Mouse (Mus musculus) kidney, postnatal 10 days (tissue): ENCODE data around the gene Gm10130.
"Not testable (repeated sequence)": the region's sequence is repeated elsewhere in the genome, so short reads cannot be mapped to it uniquely, and the experiment has no call there.

ENCODE experiments used
- DNase-seq: peaks from one replicate; pipeline ENCODE4 v3.0.0; 2021; ENCODE audit warnings: mixed read lengths

Gene Gm10130

GRCm38 (mm10) chr2:150323402-150323801, at the start of gene Gm10130:
Gm10130 (plus strand) TSS chr2:150323702.
- DNase-seq, result no peak

GRCm38 (mm10) chr2:150293669-150294068, 29.8 kb upstream of the Gm10130 start:
- DNase-seq, result no peak

DNA sequence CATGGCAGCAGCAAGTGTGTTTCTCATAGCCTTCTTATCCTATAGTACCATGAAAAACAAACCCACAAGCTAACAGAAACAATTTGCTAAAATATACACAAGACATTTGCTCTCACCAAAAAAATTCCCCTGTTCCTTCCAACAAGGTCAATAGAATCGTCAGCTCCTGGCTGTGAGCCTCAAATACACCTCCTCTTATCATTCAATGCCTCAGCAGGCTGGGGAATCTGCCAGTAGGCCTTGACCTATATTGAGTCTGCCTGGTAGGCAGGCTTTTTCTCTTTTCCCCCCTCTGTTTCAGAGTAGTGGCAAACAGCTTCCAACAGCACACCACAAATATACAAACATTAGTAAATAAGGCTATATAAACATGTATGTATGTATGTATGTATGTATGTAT, 24.4 kb upstream of the Gm10130 start:
- DNase-seq, result no peak

DNA sequence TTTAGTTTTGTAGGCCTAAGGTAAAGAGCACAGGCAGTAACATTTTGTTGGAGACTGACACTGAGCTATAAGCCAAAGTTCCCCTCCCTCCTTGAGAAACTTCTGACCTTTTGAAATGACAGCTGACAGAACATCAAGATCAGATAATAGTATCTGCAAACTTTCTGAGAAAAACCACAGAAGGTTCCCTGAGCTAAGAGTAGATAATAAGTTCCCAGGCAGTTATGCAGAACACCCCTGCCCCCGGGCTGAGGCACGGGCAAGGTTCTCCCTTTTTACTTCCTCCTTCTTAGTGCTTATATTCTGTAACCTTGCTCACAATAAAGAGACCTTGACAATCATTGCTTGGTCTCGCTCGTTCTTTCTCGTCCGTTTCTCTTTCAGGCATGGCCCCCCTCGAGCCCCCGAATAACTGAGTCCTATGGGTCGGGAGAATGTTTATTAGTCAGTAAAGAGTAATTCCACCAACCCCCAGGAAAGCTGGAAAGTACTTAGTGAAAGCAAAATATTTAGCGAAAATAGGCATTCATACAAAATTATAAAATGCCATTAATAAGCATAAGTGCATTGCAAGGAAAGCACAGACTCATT, 16.2 kb upstream of the Gm10130 start:
- no peak for DNase-seq

GRCm38 (mm10) chr2:150310952-150311884, 12.3 kb upstream of the Gm10130 start:
- DNase-seq, result peak; percentile 95

GRCm38 (mm10) chr2:150316140-150316539, 7.4 kb upstream of the Gm10130 start:
- DNase-seq, result no peak

DNA sequence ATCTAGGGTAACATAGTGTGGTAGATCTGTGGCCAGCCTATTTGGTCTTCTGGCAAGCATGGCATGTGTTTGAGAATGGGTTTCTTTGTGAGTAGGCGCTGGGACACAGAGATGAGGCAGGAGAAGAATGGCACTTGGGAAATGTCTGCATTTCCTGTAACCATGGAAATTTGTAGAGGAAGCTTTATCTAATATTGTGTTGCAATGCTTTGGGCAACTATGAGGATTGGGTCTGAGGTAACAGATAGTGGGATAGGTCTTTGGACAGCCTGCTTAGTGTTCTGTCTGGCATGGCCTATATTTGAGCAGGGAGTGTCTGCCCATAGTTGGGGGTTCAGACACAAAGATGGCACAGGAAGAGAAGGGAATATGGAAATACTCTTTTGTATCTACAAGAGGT, 4.5 kb upstream of the Gm10130 start:
- no peak for DNase-seq

DNA sequence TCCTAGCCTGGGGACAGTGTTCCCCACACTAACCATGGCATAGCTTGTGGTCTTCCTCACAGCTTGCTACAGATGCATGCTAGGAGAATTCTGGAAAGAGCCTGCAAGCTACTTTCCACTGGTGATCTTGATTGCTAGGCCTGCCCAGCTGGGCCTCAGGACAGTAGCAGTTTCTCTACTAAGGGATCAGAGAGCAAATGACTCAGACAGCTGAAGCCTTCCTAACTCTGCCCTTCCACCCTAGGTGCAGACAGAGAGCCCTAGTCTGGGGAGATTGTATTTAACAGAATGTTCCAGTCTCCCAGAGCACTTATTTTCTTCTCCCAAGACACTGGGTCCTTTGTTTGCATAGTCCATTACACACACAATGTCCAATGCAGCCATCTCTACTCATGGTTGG, 33.6 kb downstream of the Gm10130 start:
- not testable (repeated sequence) for DNase-seq

DNA sequence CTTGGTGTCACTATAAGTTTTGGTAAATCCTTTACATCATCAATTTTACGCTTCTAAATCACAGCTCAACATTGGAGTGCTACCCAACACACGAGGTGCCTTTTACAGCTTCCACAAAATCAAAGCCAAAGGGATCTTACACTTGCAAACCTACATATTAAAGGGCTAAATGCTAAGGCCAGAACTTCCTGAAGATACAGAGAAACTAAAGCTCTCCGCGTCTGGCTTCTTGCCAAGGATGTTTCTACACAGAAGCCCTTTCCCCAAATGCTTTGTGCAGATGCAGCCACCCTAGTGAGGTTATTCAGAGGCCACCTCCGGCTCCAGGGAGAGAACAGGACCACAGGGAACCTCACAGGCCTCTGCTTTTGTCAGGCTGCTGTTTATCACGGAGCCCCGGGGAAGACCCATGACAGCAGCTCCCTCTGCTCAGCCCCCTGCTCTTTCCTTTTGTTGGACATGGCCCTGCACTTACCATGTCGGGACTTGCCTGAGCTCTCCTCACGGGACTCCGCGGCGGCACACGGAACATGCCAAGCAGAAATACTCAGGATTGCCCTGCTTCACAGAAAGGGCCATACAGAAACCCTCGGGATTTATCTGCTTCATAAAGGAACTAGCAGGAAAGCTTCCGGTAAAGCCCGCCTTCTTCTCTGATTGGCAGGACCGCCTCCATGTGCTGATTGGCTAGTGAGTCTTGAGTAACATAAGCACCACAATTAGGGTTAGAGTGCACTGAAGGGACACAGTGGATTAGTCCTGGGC, 38.8 kb downstream of the Gm10130 start, which contains the start of gene 3300002I08Rik:
TSS of gene 3300002I08Rik (minus strand) at position 653 of the 765 bp plus-strand sequence.
- DNase-seq, result peak; percentile 93

- DNase-seq, result no peak
Measured at GRCm38 (mm10) chr2:150362878-150363229, 39.4 kb downstream of the Gm10130 start.

- not testable (repeated sequence) for DNase-seq
Measured at GRCm38 (mm10) chr2:150385553-150386106, 62.1 kb downstream of the Gm10130 start.

DNA sequence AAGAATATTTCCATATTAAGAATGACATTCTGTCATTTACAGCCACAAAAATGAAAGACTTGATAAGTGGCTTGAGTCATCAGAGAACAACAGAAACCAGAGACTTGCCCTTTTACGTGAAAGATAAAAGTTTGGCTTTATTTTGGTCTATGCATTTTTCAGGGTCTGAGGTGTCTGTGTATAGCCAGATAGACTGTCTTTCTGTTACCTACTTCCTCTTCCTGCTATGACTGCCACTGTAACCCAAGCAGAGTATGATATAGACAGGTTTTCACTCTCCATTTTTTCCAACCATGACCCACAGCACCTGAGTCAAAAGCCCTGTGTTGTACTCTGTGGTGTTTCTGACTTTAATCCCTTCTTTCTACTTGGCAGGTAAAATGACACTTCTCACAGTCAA, 66.7 kb downstream of the Gm10130 start:
- no peak for DNase-seq

GRCm38 (mm10) chr2:150412146-150412545, 88.6 kb downstream of the Gm10130 start:
- DNase-seq, result not testable (repeated sequence)
